Mouse (Mus musculus): ENCODE results near the gene Spp1.

Spp1 gene

DNA sequence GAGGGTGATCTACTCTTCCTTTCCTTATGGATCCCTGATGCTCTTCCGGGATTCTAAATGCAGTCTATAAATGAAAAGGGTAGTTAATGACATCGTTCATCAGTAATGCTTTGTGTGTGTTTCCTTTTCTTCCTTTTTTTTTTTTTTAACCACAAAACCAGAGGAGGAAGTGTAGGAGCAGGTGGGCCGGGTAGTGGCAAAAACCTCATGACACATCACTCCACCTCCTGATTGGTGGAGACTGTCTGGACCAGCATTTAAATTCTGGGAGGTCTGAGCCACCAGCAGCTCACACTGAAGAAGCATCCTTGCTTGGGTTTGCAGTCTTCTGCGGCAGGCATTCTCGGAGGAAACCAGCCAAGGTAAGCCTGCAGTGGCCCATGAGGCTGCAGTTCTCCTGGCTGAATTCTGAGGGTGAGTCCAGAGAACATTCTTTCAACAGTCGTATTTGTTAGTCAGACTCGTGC, at the start of gene Spp1:
Gene Spp1, plus strand, starts transcription at position 284 of the 467 bp plus-strand sequence.
- DNase-seq (ENCODE audit: low read depth in 2 of 2, low spot score in 2 of 2) = no peak

DNA sequence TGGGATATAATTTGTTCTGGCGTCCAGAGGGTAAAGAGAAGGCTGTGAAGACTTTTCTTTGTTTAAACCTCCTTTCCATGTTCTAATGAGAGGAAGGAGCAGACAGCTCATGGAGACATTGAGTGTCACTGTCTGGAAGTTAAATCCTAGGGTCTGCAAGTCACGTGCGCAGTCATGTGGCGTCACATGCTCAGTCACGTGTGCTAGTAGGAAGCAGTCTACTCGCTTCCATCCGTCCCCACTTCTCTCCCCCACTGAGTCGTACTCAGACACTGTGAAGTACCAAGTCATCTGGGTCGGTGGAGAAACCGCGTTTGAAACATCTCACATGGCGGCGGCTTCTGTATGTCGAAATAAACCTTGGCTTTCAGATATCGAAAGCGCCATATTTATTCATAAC, 49.4 kb upstream of the Spp1 start:
- DNase-seq (ENCODE audit: low read depth in 2 of 2, low spot score in 2 of 2) = no peak

- no peak for DNase-seq (ENCODE audit: low read depth in 2 of 2, low spot score in 2 of 2)
Observed at GRCm38 (mm10) chr5:104386908-104387307, 48.0 kb upstream of the Spp1 start.

GRCm38 (mm10) chr5:104390962-104391361, 44.0 kb upstream of the Spp1 start:
- no peak for DNase-seq (ENCODE audit: low read depth in 2 of 2, low spot score in 2 of 2)

- DNase-seq (ENCODE audit: low read depth in 2 of 2, low spot score in 2 of 2) = no peak
Observed at GRCm38 (mm10) chr5:104392784-104393183, 42.1 kb upstream of the Spp1 start.

DNA sequence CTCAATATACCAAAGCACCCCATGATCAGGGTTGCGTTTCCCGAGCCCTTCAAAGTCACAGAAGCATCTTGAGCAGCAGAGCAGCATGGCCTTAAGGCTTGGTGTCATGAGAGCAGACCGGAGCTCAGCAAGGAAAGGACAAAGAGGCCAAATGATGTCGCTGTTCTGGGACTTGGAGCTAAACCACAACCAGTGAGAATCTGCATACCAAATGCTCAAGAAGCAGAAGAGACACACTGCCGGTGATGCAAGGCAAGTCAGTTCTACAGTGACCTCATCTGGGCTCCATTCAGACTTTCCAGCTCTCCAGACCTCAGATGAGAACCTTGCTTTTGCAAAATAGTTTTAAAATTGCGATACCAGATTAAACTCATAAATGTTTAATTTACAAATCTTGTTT, 38.6 kb upstream of the Spp1 start:
- no peak for DNase-seq (ENCODE audit: low read depth in 2 of 2, low spot score in 2 of 2)

- DNase-seq (ENCODE audit: low read depth in 2 of 2, low spot score in 2 of 2) = no peak
Observed at GRCm38 (mm10) chr5:104398001-104398400, 36.9 kb upstream of the Spp1 start.

GRCm38 (mm10) chr5:104399291-104399950, 35.5 kb upstream of the Spp1 start:
- no peak for DNase-seq (ENCODE audit: low read depth in 2 of 2, low spot score in 2 of 2)

DNA sequence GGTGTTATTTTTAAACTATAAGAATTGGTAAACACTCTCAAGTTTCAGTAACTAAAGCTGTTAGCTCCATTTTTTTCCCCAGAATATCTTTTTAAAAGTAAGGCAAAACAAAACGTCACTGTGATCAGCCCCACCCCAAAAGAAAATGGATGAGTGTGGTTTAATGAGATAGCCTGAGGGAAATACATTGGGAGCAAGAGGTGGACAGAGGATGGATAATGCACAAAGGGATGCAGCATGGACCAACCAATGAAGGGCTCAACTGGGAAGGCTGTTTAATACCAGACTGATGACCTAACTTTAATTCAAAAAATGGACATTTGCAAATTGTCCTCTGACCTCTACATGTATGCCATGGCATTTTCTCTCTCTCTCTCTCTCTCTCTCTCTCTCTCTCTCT, 34.9 kb upstream of the Spp1 start:
- no peak for DNase-seq (ENCODE audit: low read depth in 2 of 2, low spot score in 2 of 2)

- DNase-seq (ENCODE audit: low read depth in 2 of 2, low spot score in 2 of 2) = no peak
Observed at GRCm38 (mm10) chr5:104402651-104403050, 32.3 kb upstream of the Spp1 start.

DNA sequence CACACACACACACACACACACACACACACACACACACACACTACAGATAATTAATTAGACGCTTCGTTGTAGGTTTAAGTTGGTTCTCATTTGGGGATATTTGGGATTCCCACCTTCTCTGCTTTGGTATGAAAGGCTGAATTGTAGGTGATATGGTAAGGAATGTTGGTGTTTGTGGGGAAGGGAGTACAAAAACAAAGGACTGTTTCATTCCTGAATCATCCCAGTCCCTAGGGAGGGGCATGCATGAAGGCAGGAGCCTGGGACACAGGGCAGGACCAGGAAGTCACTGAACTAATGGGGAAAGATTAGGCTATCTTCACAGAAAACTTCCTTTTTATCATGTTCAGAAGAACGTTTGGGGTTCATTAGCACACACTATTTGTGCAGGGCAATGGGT, 31.6 kb upstream of the Spp1 start:
- no peak for DNase-seq (ENCODE audit: low read depth in 2 of 2, low spot score in 2 of 2)

GRCm38 (mm10) chr5:104404551-104404950, 30.4 kb upstream of the Spp1 start:
- DNase-seq (ENCODE audit: low read depth in 2 of 2, low spot score in 2 of 2) = no peak

- DNase-seq (ENCODE audit: low read depth in 2 of 2, low spot score in 2 of 2) = no peak
Observed at GRCm38 (mm10) chr5:104405051-104405450, 29.9 kb upstream of the Spp1 start.

GRCm38 (mm10) chr5:104406756-104407155, 28.2 kb upstream of the Spp1 start:
- no peak for DNase-seq (ENCODE audit: low read depth in 2 of 2, low spot score in 2 of 2)

GRCm38 (mm10) chr5:104407541-104408231, 27.2 kb upstream of the Spp1 start:
- DNase-seq (ENCODE audit: low read depth in 2 of 2, low spot score in 2 of 2) = no peak

DNA sequence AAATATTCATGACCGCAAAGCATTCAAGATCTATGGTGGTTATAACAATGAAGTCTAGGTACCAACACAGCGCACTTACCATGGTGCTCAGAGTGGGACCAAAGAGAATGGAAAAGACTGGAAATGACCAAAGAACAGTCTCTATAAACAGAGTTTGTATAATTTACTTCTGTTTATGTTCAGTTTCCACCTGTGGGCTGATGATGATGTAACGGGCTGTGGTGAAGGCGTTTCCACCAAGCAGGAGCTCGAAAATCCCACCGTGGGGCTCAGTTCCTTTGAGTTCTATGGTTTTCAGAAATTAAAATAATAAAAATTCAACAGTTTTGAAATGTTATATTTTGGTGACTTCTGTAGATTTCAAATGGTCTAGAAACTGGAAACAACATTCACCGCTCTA, 26.4 kb upstream of the Spp1 start:
- no peak for DNase-seq (ENCODE audit: low read depth in 2 of 2, low spot score in 2 of 2)

DNA sequence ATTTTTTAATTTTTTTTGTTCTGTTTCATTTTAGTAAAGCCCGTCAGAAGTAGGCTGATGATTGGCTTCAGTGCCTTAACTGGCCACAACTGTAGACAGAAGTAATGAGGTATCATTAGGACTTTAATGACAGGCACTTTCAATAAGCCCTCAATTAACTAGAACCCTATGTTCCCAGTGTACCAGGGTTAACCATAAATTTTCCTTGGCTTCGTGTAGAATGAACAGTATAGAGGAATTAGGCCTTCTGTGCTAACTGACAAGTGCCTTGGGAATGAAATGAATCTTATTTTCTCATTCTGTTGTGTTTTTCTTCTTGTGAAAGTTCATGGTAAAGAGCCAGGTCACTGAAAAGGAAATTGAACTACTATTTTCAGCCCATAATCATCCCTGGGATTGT, 18.9 kb upstream of the Spp1 start:
- no peak for DNase-seq (ENCODE audit: low read depth in 2 of 2, low spot score in 2 of 2)

- no peak for DNase-seq (ENCODE audit: low read depth in 2 of 2, low spot score in 2 of 2)
Observed at GRCm38 (mm10) chr5:104417028-104417427, 17.9 kb upstream of the Spp1 start.

GRCm38 (mm10) chr5:104417721-104418120, 17.2 kb upstream of the Spp1 start:
- DNase-seq (ENCODE audit: low read depth in 2 of 2, low spot score in 2 of 2) = no peak

GRCm38 (mm10) chr5:104422039-104422438, 12.9 kb upstream of the Spp1 start:
- no peak for DNase-seq (ENCODE audit: low read depth in 2 of 2, low spot score in 2 of 2)

- DNase-seq (ENCODE audit: low read depth in 2 of 2, low spot score in 2 of 2) = no peak
Observed at GRCm38 (mm10) chr5:104423861-104424260, 11.1 kb upstream of the Spp1 start.

DNA sequence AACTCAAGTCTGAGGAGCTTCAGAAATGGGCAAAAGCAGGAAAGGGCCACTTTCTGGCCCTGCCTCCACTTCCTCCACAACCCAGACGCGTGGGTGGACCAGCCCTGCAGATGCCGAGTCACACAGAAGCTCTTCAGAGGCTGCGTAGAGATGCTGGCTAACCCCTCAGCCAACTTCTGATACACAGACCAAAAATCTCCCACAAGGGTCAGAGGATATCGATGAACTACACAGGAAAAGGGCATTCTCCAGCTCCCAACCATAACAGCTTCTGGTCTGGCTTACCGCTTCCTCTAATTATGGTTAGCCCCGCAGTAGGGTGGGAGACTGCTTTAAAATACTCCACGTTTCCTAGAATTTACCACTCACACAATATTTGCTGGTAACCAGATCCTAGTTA, 9.0 kb upstream of the Spp1 start:
- DNase-seq (ENCODE audit: low read depth in 2 of 2, low spot score in 2 of 2) = no peak

GRCm38 (mm10) chr5:104432886-104433285, 2.0 kb upstream of the Spp1 start:
- no peak for DNase-seq (ENCODE audit: low read depth in 2 of 2, low spot score in 2 of 2)

Data from CD8-positive naive resting alpha-beta T cell, adult 2 months (primary cell).